Mouse (Mus musculus) regulatory T cell (primary cell): ENCODE data around the gene Efl1.
"Not testable (repeated sequence)": the region's sequence is repeated elsewhere in the genome, so short reads cannot be mapped to it uniquely, and the experiment has no call there.

Experiments
- in situ Hi-C: fragments of 300-600 bp; cut with MboI, MseI; formaldehyde crosslinking; loops from one replicate; pipeline ENCODE4 v1.15.1; 2025; ENCODE audit warnings: high pct_unique_total_duplicates

Gene Efl1

GRCm38 (mm10) chr7:82755602-82756155, 107.3 kb downstream of the Efl1 start:
- in situ Hi-C loops = no loop called here

DNA sequence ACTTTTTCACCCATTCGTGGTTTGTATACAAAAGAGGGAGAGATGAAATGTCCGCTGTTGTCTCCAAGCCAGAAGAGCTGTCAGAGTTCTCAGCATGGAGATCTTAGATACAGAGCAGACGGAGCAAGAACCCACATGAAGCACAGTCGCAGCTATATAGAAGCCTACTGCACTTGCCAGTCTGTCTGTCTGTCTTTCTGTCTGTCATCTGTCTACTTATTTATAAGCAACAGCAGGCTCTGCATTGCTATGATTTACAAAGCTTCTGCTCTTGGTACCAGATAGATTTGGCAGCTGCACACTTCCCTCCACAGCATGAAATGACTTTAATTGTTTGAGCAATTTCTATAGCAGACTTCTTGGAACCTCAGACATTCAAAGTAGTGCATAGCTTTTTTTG, 110.1 kb downstream of the Efl1 start:
- in situ Hi-C loops = no loop called here

DNA sequence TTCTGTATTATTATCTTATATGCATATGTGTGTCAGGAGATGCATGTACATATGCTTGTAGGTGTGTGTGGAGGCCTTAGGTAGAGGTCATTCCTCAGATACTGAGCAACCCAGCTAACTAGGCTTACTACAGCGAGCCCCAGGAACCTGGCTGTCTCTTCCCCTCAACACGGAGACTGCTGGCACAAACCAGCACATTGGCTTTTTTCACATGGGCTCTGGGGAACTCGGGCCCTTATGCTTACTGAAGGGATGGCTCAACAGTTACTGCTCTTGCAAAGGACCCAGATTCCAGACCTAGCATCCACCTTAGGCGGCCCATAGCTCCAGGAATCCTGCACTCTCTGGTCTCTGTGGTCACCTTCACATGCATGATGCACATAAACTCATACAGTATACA, 110.7 kb downstream of the Efl1 start:
- in situ Hi-C loops = no loop called here

DNA sequence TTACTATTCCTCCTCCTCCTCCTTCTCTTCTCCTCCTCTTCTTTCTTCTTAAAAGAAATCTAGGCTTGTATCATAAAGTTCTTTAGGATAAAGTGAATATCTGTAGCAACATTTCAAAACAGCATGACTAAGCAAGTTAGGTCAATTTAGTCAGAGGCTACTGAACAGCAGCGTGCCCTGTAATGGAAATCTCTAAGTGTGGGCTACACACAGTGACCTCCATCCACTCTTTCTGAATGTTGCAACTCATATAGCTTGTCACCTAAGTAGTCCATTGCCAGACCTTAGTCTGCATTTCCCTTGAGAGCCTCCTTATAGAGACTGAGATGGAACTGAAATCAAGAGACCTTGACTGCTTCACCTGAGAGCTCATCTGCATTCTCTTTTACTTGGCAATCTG, 116.5 kb downstream of the Efl1 start:
- in situ Hi-C loops = no loop called here

- in situ Hi-C loops = no loop called here
Measured at GRCm38 (mm10) chr7:82766623-82767022, 118.2 kb downstream of the Efl1 start.

DNA sequence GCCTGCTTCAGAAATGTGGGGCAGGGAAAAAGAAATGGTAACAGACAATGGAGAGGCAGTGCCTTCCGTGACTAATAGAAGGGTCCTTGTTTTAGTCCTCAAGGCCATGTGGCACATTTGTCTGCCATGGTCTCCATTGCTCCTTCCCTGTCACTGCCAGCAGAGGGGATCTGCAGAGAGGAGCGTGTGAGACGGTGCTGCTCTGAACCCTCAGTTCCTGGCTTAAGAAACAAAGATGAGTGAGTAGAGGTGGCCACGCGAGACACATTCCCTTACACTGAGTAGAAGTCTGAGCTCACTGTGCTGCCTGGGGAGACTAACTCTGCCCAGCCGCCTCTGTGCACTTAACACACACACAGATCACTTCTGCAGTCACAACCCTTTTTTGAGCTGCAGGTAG, 121.8 kb downstream of the Efl1 start:
- in situ Hi-C loops = no loop called here

DNA sequence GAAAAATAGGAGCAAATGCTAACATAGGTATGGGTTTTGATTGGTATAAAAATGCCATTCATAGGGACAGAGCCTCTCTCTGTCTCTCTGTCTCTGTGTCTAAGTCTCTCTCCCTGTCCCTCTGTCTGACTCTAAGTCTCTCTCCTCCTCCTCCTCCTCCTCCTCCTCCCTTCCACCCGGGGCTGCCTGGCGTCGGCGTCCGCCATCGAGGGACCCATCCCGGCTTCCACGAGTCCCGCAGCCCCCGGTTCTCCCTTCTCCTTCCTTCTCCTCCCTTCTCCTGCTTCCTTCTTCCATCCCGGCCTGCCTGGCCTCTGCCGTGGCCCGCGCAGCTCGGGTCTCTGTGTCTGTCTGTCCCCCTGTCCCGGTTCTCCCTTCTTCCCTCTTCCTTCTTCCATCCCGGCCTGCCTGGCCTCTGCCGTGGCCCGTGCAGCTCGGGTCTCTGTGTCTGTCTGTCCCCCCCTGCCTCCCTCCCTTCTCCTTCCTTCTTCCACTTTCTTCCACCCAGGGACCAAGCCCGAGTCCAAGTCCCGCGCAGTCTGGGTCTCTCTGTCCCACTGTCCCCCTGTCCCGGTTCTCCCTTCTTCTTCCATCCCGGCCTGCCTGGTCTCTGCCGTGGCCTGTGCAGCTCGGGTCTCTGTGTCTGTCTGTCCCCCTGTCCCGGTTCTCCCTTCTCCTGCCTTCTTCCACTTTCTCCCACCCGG, 122.7 kb downstream of the Efl1 start:
- in situ Hi-C loops = not testable (repeated sequence)

DNA sequence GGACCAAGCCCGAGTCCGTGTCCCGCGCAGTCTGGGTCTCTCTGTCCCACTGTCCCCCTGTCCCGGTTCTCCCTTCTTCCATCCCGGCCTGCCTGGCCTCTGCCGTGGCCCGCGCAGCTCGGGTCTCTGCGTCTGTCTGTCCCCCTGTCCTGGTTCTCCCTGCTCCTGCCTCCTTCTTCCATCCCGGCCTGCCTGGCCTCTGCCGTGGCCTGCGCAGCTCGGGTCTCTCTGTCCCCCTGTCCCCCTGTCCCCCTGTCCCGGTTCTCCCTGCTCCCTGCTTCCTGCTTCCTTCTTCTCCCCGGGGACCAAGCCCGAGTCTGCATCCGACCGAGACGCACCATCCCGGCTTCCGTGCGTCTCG, 123.2 kb downstream of the Efl1 start:
- in situ Hi-C loops = not testable (repeated sequence)

DNA sequence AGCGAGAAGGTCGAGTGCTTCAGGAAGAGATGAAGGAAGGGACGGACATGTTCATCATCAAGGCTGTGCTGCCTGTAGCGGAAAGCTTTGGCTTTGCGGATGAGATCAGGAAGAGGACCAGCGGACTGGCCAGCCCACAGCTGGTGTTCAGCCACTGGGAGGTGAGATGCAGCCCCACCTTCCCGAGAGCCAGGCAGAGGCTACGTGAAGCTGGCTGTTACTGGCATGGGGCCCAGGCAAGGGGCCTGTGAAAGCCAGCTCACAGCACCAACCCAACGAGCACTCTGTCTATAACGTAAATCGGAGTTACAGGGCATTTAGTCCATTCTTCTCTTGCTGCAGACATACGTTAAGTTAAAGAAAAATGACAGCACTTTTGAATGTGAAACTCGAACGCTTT, 124.1 kb downstream of the Efl1 start:
- in situ Hi-C loops = no loop called here

DNA sequence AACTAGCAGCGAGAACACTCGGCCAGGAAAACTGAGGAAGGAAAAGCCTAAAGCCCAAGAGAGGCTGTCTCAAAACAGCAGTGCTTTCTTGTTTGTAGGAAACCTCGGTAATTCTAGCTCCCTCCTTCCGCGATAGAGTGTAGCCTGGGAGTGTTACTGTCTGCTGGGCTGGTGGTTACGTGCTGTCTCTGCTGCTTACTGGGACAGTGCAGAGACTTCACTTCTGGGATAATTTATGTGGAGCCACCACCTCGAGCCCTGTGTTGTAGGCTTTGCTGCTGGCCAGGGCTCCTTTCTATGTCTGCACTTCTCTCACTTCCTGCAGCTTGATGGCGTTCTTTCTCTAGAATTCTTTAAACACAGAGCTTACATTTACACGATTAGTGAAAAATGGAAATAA, 124.7 kb downstream of the Efl1 start:
- in situ Hi-C loops = no loop called here

- in situ Hi-C loops = no loop called here
Measured at GRCm38 (mm10) chr7:82773884-82774283, 125.5 kb downstream of the Efl1 start.

DNA sequence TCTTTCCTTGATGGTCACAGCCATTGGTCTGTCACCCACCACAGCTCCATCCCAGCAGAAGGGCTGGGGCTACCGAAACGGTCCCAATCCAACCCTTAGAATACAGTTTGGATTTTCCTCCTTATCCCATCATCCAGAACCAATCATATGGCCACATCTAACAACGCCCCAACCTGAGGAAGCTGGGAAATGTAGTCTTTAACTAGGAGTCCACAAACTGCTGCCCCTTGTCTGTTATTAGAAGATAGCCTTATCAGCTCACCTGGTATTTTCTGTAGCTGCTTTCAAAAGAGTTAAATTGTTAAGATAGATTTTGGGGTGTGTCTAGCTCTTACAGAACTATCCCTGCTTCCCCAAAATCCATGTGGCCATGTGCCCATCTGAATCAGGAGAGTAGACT, 126.7 kb downstream of the Efl1 start:
- in situ Hi-C loops = no loop called here

GRCm38 (mm10) chr7:82783071-82783470, 134.7 kb downstream of the Efl1 start:
- in situ Hi-C loops = no loop called here

DNA sequence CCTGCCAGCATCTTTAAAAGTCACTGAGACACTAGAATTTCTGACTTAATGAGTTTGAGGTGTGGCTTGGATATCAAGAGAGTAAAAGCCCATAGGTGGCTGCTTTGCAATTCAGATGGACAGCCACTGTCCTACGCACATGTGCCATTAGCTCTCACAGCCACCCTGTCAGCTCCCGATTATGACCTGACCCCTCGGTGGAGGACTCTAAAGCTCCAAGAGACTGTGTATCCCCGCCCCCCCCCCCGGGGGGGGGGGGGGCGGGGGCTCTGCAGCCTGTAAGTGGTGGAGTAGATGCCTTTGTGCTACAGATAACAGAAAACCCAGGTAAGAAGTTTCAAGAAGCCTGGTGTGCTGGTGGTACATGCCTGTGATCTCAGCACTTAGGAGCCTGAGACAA, 135.3 kb downstream of the Efl1 start:
- in situ Hi-C loops = no loop called here

- in situ Hi-C loops = no loop called here
Measured at GRCm38 (mm10) chr7:82785335-82785934, 137.0 kb downstream of the Efl1 start.

DNA sequence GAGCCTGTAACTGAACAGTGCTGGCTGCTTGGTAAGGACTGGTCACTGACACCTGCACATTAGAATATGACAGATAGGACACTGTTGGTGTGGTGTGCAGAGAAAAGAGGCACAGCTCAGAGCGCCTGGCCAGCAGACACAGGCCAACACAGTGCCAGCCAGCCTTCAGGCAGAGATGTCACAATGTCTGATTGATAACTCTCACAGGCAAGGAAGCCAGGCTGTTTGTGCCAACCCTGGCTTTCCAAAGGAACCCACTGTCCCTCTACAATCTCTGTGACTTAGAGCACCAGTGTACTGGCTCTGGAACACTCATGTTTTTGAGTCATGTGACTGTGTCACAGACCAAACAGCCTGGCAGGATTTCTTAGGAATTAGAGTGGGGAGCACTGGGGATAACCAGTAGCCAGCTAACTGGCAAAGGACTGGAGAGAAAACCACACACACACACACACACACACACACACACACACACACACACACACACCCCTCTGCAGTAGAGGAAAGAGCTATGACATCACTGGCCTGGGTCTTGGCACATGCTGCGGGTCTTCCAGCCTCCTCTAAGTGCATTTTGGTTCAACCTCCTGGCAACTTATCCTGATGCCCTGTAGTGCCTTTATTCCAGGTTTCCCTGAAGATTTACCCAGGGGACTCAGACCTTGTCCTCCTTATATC, 137.7 kb downstream of the Efl1 start:
- in situ Hi-C loops = no loop called here

GRCm38 (mm10) chr7:82792644-82793043, 144.2 kb downstream of the Efl1 start:
- in situ Hi-C loops = no loop called here

DNA sequence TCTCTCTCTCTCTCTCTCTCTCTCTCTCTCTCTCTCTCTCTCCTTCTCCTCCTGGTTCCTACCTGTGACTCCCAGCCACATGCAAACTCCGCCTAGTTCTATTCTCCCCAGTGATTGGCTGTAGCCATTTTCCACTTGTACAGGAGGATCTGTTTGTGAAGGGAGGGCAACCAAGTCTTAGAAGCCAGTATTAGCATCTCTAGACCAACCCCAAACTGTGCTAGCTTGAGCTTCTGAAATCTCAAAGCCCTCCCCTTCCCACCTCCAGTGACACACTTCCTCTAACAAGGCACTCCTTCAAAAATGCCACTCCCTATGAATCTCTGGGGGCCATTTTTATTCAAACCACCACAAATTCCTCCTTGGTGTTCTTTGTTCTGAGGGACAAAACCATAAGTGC, 144.7 kb downstream of the Efl1 start:
- in situ Hi-C loops = no loop called here

DNA sequence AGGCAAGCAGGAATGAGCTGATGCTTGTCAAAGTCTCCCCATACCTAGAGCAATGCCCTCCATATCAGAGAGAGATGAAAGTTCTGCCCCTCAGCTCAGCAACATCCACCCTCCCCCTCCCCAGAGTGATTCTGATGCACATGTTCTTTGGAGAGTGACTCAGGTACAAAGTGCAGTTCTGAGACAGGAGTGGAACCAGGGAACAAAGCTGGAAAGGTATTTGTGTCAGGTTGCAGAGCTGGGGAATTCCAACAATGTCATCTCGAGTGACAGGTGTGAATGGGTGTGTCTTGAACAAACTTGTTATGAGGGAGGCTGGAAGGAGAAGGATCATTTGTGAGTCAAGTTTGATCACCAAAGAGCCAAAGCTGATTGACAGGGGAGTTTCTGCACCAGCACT, 146.1 kb downstream of the Efl1 start:
- in situ Hi-C loops = no loop called here

DNA sequence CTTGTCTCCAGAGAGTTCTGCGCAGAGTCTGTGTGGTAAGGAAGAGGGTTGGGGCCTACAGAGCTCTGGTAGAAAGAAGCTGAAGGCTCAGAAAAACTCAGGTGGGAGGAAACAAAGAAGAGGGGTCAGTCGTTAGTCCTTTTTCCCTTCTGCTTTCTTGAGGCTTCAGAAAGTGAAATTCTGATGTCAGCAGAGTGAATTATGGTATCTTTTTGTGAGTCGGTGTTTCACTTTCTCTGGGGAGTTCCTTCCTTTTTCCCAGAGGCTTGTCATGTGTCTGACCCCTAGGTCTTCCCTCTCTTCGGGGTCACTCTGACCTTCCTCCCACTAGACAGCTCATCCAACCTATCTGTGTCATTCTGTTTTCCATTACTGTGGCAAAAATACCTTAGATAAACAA, 153.8 kb downstream of the Efl1 start:
- in situ Hi-C loops = no loop called here

- in situ Hi-C loops = no loop called here
Measured at GRCm38 (mm10) chr7:82808257-82808656, 159.8 kb downstream of the Efl1 start.

DNA sequence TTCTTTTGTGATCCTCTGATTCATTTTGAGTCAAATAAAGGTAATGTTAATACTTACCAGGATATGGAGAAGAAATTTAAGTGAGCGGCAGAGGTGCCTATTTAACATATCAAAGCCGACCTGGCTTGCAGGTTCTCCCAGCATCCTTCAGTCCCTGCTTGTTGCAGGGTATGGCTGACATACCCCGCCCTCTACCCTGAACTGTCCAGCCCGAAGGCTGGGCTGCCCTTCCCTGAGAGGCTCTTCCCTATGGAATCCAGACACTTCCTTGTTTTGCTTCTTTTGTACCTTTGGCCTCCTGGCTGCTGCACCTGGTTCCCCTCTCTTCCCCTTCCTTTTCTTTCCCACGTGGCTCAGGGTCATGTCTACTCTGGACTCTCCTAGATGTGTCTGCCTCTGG, 160.7 kb downstream of the Efl1 start:
- in situ Hi-C loops = no loop called here

DNA sequence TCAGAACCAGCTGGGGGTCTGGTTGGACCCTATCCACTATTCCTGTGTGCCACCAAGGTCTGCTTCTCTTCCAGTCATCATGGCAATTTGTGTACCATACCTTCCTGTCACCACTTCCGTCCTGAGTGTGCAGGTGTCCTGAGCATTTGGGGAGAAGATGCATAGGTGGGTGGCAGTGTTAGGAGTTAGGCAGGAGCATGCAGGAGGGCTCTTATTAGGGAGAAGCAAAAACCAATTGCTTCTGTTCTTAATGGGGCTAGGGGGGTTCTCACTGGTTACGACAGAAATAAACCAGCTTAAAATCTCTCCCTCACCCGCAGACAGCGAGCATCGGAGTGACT, 162.4 kb downstream of the Efl1 start:
- in situ Hi-C loops = no loop called here
